Mouse (Mus musculus): ENCODE data around the gene Map3k9.

- TF ChIP-seq CTCF (IDR thresholded peaks at IDR 0.05; ENCODE audit: insufficient read depth, low read length): no peak
- TF ChIP-seq POLR2A (IDR thresholded peaks at IDR 0.05; ENCODE audit: borderline replicate concordance, extremely low read depth, low read depth, low read length): no peak
Observed at GRCm38 (mm10) chr12:81688537-81688936, 92.4 kb downstream of the Map3k9 start.

All from lung, adult 2 months (tissue).